Mouse (Mus musculus) thymus, adult 2 months (tissue): ENCODE results near the gene Hoxa7.

Experiments
- CTCF ChIP-seq: fragments of 200-500 bp; IDR thresholded peaks from 2 replicates; pipeline ENCODE4 v1.5.1; 2012; ENCODE audit warnings: mild to moderate bottlenecking, control low read depth, low read length, moderate library complexity, borderline replicate concordance; ENCODE audit not compliant: control insufficient read depth, poor library complexity, insufficient read depth; ENCODE audit errors: extremely low read depth
- POLR2A ChIP-seq: fragments of 200-500 bp; IDR thresholded peaks from 2 replicates; pipeline ENCODE4 v1.6.1; 2012; ENCODE audit warnings: mild to moderate bottlenecking, low read length, control low read depth, moderate library complexity; ENCODE audit not compliant: control insufficient read depth, poor library complexity, insufficient read depth; ENCODE audit errors: extremely low read depth

DNA sequence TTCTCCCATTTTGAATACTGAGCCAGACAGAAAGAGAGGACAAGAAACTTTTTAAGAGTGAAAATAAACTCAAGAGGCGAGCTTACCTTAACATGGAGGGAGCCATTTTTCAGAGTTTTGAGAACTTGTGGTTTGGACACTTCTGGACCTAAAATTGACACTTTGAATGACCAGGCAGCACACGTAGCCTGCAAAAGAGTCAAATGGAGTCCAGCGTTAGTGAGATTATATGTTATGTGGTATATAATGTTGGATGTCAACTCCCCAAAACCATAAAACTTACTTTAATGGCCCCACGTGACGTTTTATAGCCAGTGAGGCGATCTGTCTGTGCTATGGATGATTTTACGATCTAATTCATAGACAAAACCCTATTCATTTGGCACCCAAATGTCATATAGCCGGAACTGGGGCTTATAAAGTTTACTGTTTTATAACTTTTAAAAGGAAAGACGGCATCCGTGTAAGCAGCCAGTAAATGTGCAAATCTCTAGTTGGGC lies 20.9 kb downstream of the Hoxa7 start:
- TF ChIP-seq CTCF (no peak), POLR2A (no peak)
